Mouse (Mus musculus) ovary, postnatal 14 days (tissue): Measurements from ENCODE around the gene Ece2.
A peak's percentile ranks its signal among the peaks of the same experiment; 100 is the strongest.

Experiments
- DNase-seq: peaks from one replicate; pipeline ENCODE4 v3.0.0; 2022; ENCODE audit warnings: low spot score

Gene Ece2

GRCm38 (mm10) chr16:20629731-20630634, at the start of gene Ece2:
Gene Ece2, plus strand, starts transcription at chr16:20629828.
- no peak for DNase-seq

DNA sequence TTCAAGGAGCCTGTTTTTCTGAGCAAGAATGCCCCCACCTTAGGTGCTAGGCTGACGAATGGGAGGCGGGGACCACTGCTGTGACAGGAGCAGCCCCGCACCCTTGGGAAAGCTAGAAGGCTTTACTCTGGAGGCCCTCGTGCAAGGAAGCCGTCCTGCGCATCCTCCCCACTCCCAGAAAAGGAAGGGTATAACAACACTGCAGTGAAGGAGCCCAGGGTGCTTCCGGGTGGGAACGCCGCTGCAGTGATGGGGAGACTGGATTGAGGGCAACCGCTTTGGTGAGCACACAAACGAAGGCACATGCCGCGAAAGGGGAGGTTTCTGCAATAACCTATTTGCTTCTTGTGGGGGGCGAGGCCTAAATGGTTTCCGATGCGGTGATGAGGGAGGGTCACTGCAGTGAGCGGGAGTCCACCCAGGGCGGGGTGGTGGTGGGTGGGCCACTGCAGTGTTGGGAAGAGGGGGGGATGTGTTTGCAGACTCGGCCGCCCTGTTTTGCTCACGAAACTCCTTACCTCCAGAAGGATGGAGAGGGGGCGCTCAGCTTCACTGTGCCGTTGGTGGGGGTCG, 40.2 kb upstream of the Ece2 start, which contains the start of gene Vwa5b2:
Gene Vwa5b2 (plus strand): TSS at position 106 of the 573 bp plus-strand sequence.
- no peak for DNase-seq

DNA sequence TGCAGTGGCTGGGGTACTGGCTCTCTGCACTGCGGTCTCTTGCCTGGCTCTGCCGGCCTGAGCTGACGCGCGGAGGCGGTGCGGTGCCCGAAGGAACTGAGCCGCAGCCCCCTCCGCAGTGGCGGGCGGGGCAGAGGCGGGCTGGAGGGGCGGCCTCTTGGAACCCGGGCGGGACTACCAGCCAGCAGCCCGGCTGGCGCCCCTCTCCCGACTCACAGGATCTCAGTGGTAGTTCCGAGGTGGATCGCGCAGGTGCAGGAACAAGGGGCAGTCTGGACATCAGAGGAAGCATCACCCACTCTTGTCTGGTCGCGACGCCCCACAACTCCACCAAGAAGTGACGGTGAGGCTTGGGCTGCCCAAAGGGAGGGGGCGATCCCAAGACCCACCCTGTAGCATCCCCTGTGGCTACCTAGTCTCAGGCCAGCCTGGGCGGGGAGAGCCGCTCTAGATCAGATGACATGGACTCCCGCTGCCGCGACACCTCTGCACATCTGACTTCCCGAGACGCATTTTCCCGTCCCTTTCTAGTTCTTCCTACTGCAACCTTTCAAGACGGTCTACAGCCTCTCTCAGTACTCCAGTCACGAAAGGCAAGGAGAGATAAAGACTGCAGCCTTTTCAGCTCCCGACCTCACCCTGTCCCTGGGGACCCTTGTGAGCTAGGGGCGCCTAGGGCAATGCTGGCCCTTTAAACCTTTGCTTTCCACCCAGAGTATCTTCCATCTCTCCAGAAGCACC, 39.5 kb upstream of the Ece2 start:
- no peak for DNase-seq

DNA sequence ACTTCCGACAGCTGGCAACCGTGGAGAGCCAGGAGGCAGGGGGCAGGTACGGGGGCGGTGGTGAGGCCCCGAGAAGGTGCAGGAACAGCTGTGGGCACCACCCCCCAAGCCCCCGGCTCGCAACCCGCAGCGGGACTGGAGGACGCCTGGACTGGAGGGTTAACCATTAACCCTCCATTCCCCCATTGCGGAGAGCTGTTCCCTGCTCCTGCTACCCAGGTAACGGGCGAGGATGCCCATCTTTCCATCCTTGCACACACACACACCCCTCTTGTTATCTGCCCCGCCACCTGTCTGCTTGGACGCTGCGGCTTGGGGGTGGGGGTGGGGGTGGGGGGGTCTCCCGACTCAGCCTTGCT, 39.0 kb upstream of the Ece2 start:
- DNase-seq = no peak

DNA sequence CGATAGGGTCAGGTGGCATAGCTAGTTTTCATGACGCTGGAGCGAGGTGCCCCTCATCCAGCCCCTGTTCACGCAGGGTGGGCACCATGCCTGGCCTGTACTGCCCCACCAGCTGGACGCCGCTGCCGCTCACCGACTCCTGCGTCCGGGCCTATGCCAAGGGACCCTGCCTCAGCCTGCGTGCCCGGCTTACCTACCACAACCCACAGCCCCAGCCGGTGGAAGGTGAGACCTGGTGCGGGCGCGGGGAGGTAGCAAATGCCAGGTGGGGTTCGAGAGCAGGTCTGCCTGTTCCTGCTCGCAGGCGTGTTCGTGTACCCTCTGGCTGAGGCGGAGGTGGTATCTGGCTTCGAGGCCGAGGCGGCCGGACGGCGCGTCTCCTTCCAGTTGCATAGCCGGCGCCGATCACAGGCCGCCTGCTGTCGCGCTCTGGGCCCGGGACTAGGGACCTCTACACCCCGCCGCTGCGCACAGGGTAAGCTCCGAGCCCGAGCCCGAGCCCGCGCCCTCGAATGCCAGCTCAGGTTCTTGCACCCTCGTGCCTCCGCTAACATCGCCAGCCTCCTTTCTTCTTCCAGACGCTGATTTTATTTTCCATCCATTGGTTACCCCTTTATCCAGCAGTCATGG, 38.4 kb upstream of the Ece2 start:
- DNase-seq = no peak

DNA sequence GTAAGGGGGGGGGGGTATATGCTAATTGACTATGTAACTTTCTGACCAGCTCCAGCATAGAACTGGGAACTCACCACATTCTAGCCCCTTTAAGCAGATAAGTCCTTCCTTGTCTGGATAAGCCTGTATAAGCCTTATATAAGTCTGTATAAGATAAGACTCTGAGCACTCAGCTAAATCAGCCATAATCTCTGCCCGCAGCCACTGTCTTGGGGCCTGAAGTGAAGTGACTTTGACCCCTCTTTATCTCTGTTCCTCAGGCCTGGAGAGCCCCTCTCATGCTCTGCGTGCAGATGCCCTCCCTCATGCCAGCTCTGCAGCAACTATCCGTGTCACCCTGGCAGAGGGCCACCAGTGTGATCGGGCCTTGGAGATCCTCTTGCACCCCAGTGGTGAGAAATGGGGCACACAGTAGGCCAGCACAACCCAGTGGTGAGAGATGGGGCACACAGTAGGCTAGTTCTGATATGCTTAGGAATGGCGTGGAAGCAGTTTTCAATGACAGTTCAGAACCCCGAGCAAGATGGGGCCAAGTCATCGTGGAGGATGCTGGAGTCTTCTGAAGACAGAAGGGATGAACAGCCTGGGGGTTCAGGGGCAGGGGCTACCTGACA, 34.5 kb upstream of the Ece2 start:
- DNase-seq = no peak

- DNase-seq = no peak
Observed at GRCm38 (mm10) chr16:20595737-20596136, 33.9 kb upstream of the Ece2 start.

DNA sequence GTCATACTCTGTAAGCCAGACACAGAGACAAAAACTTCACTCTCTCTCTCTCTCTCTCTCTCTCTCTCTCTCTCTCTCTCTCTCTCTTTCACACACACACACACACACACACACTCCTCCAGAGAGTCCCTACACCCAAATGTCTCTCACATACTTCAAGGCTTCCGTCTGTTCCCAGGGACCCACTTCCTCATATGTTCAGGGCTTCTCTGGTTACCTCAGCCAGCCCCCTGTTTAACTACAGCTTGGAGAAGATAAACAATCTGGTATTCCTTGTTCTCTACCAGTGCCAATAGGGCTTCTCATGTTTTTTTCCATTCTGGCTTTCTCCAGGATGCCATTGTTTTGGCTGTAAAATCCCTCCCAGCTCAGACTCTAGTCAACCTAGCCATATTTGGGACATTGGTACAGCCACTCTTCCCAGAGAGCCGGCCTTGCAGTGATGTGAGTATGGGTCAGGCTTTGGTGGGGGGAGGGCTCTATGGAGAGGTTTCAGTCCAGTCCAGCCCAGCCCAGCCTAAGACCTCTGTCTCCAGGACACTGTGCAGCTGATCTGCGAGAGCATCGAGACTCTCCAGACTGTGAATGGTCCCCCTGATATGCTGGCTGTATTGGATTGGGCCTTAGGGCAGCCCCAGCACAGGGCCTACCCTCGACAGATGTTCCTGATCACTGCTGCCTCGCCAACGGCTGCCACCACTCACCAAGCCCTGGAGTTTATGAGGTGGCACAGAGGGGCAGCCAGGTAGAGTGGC, 32.8 kb upstream of the Ece2 start:
- no peak for DNase-seq

- no peak for DNase-seq
Observed at GRCm38 (mm10) chr16:20600511-20600910, 29.1 kb upstream of the Ece2 start.

DNA sequence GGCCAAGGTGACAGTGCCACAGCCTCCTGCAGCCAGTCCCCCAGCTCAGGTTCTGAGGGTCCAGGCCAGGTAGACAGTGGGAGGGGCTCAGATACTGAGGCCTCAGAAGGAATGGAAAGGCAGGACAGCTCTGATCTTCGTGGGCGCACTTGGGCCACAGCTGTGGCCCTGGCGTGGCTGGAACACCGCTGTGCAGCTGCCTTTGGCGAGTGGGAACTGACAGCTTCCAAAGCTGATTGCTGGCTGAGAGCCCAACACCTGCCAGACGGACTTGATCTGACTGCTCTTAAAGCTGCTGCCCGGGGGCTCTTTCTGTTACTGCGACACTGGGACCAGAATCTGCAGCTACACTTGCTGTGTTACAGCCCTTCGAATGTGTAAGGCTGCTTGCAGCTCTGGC, 24.9 kb upstream of the Ece2 start:
- DNase-seq = no peak

GRCm38 (mm10) chr16:20610501-20611356, 18.9 kb upstream of the Ece2 start:
- DNase-seq = peak; percentile 75

DNA sequence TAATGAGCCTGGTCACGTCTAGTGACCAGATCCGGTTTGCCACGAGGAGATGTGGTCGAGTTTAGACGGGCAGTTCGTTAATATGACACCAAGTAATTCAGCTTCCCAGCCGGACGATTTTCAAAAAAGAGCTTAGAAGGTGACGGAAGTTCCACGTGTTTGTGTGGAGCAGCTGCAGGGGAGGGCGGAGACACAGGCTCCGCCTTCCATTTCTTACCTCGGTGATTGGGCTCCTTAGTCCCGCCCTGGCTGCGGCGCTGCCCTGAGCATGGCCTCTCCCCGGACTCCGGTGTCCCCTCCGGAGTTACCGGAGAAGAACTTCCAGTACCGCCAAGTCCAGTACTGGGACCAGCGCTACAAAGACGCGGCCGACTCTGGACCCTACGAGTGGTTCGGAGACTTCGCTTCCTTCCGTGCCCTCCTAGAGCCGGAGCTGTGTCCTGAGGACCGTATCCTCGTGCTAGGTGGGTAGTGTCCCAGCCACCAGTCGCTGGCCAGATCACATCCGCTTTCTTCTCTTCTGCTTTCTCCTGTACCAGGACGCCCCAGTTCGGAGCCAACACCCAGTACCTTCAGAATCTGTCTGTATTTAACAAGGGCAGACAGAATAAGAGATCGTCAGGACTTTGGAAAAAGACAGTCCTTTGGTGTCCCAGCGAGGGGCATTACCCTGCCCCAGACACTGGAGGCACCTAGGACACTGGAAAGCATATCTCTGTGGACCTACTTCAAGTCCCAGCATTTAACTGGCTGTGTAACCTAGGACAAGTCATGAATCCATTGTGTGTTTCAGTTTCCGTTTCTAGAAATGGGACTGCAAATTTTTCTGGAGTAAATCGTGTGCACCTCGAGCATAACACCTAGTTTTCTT, 18.0 kb upstream of the Ece2 start, which contains the start of the genes Eef1akmt4, Gm49333 and Alg3:
Gene Eef1akmt4 (plus strand): TSS at position 237 of the 871 bp plus-strand sequence.
Gene Gm49333 (plus strand): TSS at position 254 of the 871 bp plus-strand sequence.
Gene Alg3 (minus strand): TSS at position 379 of the 871 bp plus-strand sequence.
- DNase-seq = peak; percentile 71

DNA sequence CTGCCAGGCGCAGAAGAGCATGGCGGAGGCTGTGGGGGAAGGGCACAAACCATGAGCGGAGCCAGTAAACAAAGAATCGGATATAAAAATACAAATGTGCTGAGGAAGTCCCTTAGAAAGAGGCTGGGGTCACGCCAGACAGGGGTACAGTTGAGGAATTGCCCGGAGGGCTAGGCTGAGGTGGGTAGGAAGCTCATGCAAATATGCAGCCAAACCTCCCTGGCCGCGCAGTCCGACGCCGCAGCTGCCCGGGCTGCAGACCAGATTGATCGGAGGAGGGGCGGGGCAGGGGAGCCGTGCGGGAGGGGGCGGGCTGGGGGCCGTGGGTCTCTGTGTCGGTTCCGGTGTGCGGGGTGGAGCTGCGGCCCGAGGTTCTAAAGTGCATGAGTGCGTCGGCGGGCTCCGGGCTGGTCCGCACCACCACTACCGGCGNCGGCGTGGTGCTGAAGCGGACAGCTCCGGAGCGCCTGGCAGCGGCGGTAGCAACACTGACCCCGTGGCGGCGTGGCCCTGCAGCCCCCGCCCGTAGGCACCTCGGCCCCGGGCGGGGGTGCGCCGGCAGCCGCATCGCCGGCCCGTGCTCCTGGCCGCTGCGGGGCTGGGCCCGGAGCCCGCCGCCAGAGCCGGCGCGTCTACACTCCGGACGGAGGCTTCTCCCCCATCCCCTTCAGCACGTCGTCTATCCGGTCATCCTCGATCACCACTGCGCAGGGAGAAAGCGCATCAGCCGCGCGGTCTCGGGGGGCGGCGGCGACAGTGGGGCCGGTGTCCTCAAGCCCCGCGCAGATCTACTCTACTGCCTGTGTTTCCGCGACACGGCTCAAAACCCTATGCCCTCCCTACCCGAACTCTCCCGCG, 9.9 kb upstream of the Ece2 start:
- peak; percentile 21 for DNase-seq

DNA sequence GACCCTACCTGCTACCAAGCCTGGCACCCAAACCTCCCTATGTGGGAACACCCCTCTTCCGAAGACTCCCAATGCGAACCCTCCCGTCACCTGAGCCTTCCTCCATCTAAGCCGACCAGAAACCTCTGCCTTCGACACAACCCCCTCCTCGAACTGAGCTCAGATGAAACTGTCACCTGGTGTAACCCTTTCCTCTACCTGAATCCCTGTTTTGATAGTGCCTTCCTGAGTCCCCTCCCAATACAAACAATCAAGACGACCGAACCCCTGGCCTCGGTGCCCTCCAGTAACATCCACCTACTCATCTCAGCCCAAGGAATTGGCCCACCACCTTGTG, 9.3 kb upstream of the Ece2 start:
- DNase-seq = no peak

GRCm38 (mm10) chr16:20620751-20621190, 8.9 kb upstream of the Ece2 start:
- no peak for DNase-seq

GRCm38 (mm10) chr16:20621191-20621990, 8.2 kb upstream of the Ece2 start, which contains the start of gene Camk2n2:
Gene Camk2n2, minus strand, starts transcription at chr16:20621287.
- peak; percentile 16 for DNase-seq
